Mouse (Mus musculus) testis, postnatal 10 days (tissue): ENCODE data around the gene Prmt7.

Source experiments
- DNase-seq: peaks from one replicate; pipeline ENCODE4 v3.0.0; 2021; ENCODE audit warnings: low spot score

The Prmt7 gene

DNA sequence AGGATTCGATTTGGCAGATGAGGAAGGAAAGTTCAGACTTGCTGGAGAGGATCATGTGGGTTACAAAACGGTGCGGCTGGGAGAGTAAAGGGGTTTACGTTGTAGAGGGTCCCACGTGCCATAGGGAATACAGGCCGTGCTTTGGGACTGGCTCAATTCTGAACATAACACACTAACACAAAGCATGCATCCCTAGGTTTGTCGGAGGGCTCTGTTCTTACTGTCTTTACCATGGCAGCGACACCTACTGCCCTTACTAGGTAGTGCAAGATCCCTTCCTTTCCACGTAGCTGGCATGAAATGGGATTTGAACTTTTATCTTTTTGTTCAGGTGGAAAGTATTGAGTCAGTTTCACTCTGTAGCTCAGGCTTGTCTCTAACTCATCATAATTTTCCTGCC lies 15.9 kb downstream of the Prmt7 start:
- DNase-seq, result peak; percentile 78

DNA sequence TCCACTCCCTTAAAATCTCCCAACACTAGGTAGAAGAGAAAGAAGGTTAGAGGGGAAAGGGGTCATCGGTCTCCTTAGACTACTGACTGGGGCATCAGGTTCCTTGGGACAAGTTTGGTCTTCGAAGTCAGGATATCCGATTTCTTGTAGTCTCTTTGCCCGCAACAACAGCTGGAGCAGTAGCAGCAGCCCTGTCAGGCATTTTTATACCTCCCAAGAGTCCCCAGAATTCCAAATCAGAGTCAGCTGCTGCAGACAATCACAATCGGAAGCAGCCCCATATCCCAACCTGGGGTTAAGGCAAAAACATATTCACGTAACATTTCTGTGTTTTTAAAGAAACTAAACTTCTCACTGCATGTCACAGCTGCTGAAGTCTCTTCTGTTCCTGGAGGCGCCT lies 20.8 kb downstream of the Prmt7 start:
- DNase-seq, result no peak

DNA sequence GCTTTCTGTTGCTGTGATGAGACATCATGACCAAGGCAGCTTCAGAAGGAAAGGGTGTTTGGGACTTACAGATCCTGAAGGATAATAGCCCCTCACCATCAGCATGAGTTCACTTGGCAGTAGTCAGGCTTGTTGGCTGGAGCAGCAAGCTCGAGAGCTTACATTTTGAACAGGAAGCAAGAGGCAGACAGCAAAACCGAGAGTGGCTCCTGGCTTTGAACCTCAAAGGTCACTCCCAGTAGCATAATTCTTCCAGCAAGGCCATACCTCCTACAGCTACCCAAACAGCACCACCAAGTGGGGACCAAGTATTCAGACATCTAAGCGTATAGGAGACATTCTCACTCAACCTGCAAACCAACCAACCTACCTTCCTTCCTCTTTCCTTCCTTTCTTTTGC lies 22.0 kb downstream of the Prmt7 start:
- no peak for DNase-seq

DNA sequence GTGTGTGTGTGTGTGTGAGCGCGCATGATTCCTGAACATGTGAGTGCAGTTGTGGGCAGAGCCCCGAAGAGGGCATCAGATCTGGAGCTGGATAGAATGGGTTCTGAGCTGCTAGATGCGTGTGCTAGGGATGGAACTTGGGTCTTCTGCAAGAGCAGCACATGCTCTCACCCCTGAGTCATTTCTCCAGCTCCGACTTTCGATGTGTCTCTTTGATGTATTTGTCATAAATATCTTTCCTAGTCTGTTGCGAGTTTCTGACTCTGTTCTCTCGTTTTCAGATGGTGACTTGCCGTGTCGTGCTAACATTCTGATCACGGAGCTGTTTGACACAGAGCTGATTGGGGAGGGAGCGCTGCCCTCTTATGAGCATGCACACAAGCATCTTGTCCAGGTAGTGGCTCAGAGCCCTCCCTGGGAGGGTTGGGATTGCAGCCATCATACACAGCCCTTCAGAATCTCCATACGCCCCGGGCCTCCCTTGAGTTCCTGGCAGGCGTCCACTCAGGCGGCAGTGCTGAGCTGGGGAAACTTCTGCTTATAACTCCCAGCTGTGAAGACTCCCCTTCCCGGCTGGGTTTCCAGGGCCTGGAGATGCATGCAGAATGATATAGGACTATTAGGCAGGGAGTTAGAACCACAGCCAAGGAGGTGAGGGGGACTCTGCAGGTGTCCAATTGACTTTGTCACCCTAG lies 24.0 kb downstream of the Prmt7 start:
- DNase-seq, result no peak

DNA sequence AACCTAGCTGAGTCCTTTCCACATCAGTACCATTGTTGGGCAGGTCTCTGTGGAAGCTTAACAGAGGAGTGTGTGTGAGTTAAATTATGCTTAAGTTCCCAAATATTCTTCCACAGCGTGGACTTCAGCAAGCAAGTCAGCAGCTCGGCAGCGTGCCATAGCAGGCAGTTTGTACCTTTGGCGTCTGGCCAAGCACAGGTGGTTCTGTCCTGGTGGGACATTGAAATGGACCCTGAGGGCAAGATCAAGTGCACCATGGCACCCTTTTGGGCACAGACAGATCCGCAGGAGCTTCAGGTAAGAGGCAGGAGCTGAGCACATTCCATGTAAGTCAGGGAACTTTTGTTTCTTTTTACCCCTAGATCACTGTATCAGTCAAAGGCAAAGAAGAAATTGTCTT lies 26.4 kb downstream of the Prmt7 start:
- DNase-seq, result no peak

DNA sequence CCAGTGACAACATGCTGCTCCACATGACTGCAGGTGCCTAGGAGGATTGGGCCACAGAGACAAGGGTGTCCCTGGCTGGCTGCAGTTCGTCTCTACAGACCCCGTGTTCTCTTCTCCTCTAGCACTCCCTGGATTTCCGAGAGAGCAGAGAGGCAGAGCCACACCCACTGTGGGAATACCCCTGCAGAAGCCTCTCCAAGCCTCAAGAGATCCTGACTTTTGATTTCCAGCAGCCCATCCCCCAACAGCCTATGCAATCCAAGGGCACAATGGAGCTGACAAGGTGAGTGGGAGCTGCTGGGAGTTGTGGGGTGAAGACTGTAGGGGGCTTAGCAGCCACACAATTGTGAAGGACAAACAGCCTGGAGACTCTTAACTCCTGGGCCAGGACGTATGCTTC lies 39.5 kb downstream of the Prmt7 start:
- DNase-seq, result no peak

DNA sequence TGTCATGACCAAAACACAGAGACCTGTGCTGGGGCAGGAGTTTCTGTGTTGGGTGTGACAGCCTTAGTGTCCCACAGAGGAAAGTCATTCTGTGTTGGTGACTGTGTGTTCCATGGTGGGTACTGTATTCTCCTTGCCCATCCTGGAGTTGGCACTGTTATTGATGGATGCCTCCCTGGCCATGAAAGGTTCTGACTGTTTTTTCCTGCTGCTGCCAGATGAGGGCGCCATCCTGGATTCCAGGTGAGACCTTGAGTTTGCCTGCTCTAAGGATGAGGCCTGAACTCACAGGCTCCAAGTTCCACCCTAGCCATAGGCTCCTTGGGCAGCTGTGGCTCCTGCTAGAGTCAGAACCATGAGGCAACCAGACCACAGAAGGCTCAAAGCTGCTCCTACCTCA lies 47.4 kb downstream of the Prmt7 start:
- peak; percentile 60 for DNase-seq

DNA sequence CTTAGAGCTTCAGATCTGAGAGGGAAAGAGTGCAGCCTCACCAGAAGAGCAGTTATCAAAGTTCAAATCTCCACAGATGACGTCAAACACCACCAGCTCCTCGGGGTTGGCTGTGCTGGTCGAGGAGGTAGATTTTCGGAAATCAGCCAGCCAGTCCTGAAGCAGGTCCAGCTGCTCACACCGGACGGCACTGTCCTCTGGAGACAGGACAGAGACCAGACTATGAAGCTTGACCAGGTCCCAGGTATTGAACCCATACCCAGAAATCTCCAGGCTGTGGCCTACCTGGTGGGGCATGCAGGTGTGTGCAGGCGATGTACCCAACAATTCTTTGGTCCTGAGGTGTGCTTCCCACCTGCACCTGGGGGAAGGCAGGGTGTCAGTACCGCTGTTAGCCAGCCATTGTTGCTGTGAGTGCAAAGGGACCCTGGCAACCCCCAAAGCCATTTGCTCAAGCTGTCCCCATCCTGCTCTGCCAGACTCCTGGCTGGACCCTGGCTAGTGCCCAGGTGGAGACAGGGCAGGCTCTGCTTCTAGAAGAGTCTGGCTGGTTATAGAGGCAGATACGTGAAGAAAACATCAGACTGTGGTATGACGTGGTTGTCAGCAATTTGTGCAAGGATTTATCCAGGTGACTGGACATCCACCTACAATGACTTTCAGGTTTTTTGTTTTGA lies 49.0 kb downstream of the Prmt7 start:
- peak; percentile 33 for DNase-seq

DNA sequence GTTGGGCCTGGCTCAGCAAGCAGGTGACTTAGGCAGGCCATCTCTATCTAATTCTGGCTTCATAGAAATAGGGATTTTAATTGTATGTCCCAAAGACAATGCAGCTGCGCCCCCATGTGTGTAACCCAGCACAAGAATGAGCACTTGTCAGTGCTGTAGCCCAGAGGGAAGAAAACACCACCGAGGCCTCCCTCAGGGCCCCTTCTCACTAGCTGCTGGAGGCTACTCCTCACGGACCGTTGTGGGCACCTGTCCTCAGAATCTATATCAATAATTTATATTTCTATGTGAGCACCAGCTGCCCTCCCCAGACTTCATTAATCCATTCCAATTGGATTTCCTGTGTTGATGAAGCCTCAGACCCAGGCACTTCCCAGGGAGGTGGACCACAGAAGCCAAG lies 50.2 kb downstream of the Prmt7 start:
- DNase-seq, result no peak

DNA sequence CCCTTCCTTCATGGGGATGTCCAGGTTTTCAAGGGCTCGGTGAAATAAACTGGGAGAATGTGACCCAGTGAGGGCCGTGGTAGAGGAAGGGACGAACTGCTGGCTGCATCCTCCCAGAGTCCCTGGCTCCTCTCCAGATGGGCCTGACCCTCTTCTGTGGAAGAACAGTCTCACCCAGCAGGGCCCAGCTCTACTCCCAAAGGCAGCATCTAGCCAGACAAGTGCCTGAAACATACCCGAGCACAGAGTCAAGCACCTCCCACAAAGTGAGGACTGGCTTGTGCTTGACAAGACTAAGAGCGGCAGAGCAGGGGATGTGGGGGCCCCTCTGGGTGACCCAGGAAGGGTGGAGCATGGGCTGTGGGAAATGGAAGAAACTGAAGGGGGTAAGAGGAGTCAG lies 51.6 kb downstream of the Prmt7 start:
- DNase-seq, result peak; percentile 66

DNA sequence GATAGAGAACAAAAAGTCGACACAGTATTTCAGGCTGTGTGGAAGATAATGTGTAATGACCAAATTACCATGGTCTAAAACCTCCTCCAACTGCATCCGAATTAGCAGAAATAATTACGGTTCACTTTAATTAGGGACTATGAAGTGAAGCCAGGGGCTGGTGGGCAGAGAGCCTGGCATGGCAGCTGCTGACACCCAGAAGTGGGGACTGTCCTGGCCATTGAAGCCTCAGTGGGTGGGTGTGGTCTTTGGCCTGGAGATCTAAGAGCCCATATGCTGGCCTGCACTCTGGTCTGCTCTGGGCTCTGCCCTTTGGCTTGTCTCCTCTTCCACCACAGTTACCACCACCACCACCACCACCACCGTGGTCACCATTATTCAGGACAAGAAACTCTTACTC lies 53.2 kb downstream of the Prmt7 start:
- DNase-seq, result no peak

DNA sequence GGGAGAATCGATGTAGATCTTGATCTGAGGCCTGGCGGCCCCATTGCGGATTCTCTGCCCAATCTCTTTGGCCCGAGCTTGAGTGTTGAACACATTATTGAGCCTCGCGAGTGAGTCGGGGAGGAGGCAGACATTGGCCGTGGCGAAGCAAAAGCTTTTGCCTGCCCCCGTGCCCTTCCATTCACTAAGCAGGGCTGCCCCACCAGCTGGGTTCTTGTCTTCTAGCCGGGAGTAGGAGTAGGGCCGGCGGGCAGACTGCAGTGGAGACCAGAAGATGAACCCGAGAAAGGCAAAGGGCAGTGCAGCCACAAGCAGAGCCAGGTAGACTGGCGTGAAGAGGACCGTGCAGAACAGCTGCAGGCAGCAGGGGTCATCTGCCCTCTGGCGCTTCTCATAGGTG lies 54.7 kb downstream of the Prmt7 start:
- DNase-seq, result no peak

DNA sequence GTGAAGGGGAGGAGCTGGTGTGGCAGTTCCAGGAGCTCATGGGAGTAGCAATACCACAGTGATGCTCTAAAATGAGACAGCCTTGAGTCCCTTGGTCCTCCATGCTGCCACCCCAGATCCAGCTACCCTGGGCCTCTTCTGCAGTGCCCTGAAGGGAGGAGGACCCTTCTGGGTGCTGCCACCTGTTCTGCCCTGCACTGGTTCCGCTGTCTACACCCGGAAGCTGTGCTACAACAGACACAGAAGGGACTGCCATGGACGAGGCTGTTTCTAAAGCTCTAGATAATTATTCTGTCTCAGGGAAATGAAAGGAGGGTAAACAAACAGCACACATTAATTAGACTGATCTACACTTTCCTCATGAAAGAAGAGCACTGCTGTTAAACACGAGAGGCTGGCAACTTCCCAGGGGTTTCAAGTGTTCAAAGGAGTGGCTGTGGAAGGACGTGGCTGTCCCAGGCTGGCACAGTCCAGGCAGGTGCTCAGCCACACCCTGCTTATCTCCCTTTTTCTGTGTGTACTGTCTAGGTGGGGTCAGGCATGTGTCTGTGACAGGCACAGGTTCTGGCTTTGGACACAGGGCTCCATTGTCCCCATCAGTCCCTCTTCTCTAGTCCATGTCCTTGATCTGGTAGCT lies 58.1 kb downstream of the Prmt7 start:
- DNase-seq, result no peak

DNA sequence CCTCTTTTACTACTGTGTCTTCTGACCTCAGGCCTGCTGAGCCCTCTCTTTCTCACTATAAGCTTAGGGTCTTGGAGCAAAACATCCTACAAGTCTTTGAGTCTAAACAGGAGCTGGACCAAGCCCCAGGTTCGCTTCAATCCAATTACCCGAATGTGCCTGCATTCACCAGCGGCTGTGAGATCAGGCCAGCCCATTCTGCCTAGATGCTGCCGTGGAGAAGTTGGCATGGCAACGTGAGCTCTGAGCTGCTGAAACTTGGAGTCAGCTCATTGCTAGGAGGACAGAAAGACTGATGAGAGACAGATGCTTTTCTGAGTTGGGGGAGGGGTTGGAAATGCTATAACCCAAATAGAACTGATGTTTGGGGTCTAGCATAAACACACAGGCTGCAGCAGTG lies 60.1 kb downstream of the Prmt7 start:
- no peak for DNase-seq

DNA sequence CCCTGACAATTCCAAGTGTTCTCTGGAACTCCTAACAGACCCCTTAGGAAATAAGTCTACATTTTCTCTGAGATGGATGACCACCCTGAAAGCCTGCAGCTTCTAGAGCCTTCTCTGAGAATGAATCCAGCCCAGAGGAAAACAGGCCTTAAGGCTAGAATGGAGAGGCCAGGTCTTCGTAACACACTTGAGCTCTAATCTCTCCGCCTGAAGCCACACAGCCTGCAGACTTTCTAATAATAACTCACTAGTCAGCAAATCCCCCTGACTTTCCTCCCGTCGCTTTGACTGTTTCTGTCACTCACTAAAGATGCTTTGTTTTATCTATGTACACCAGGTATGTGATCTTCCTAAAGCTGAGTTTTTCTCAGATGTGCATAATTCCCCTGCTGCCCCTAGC lies 60.6 kb downstream of the Prmt7 start:
- no peak for DNase-seq

DNA sequence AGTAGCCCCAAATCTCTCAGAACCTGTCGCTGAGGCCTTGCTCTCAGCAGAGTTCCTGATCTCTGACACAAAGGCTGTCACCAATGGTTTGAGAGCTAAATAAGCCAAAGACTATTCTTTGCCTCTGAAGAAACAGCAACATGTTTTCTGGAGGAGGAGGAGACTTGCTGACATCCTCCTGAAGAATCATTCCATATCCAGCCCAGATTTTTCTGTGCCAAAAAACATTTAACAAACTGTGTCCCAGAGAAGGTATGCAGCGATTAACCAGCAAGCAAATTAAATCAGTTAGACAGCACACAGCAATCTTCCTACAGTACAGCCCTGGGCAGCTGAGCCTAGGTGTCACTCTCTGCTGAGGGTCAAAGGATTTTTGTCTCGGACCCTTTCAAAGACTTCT lies 62.7 kb downstream of the Prmt7 start:
- DNase-seq, result no peak

DNA sequence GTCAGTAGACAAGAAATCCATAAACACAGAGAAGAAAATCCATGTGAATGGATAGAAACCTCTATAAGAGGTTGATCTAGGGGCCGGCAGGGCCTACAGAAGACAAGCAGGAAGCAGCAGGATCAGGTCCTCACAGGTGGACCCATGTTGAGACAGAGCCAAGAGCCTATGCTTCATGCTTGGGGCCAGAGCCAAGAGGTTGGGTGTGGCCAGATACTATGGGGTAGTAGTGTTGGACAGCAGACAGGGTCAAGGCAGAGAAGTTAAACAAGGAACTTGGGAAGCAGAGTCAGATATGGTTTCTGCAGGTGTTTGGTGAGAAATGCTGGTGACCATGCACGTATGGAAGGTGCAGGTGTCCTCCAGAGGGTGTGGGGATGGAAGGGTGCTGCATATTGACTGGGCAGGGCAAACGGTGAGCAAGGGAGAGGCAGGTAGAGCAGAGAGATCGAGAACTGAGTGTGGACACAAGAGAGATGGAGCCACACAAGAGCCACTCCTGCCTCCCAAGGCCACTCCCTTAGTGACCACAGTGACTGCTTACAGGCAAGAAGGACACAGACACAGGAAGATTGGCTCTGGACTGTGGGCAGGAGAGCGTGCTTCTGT lies 66.1 kb downstream of the Prmt7 start:
- no peak for DNase-seq

DNA sequence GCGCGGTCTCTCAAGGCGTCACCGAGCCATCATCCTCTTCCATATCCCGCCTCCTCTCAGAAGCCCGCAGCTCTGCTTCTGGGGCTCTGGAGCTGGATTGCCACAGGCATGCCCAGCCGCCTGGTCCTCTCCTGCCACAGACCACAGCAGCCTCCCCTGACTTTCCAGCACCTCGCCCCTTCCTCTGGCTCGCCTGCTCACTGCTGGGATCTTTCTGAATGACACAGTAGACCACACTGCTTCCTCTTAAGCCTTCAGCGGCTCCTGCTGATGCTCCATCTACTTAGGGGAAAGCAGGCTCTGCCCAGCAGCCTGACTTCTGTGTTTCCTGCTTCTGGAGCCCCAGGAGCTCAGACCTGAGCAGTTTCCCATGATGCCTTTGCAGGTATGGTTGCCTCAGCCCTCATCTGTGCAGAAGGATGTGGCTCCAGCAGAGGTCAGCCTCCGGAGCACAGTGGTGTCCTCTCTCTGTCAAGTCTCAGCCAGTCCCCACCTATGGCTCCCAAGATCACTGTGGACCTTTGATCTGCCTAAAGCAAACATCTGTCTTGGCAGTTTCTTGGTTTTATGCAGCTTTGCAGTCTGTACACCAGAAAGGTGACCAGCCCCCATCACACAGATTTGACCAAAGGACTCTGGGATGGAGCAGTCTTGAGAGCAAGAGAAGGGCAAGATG lies 67.8 kb downstream of the Prmt7 start:
- no peak for DNase-seq

DNA sequence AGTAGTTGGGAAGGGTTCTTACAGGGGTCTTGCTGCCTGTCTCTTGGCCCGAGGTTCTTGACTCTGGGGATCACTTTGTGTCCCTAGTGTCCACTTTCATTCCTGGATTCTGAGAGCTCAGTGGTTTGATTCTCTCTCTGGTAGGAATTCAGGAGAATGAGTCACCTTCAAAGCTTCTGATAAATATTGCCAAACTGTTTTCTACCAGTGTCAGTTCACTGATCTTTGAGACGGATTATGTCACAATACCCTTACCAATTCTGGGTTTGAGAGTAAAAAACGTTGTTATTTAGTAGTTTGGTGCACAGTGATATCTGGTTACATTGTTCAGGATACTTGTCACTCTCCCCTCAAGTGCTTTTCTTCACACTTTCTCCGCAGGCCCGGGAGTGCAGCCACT lies 69.4 kb downstream of the Prmt7 start:
- DNase-seq, result no peak

DNA sequence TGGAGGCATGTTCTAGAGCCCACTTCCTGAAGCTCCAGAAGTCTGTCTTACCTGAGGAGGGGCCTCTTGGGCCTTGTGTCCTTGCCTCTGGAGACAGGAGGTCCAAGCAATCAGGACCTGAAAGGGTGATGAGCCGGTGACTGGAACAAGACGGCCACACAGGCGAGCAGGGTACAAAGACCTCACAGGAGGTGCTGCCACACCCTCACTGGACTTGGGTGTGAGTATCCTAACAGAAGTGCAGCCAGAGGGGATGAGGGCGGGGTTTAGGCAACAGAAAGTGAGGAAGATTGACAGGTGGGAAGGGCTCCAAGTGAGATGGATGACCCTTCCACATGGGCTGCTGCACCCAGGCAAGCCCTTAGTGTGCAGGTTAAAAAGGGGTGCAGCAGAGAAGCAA lies 70.1 kb downstream of the Prmt7 start:
- no peak for DNase-seq

DNA sequence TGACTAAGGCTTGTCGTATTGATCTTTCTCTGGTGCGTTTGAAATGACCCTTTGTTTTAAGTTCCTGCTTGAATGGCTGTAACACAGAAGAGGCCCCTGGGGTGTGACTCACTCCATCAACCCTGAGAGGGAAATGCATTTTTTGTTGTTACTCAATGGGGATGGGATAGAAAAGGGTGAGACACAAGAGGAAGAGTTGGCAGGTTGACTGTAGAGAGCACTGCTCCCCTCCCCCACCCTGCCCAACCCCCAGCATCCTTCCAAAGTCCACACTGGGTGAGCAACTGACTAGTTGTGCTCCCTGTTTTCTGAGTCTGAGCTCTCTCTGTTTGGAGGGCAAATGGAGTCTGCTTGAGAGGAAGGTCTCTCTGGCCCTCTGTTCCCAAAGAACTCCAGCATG lies 76.7 kb downstream of the Prmt7 start:
- DNase-seq, result no peak

DNA sequence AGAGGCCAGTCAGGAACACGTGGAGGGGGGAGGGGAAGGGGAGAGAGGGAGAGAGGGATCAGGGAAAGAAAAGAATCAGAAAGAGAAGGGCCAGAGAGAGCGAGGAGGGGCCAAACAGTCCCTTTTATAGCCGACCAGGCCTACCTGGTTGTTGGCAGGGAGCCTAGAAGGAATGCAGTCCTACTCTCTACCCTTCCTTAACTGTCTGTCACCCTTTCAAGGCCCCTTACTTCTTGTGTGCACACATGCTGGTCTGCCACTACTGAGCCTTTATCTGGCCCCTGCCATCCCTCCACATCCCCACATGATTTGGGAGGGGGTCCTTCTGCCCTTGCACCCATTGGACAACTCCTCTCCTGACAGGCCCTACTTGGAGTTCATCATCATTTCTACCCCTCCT lies 78.0 kb downstream of the Prmt7 start:
- no peak for DNase-seq

DNA sequence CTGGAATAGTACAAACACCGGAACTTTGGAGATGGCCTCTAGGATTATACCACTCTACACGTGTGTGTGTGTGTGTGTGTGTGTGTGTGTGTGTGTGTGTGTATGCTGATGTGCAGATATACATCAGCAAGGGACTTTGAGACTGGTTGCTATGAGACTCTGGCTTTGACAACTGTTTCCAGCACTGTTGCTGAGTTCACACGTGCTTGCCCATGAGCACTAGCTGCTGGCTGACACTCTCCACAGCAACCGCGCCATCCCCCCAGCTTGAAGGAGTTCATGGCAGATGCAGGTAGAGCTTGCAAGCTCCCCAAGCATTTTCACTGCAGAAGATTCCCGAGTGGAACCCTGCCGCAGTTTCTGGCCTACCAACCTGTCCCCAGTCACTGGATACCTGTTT lies 78.7 kb downstream of the Prmt7 start:
- no peak for DNase-seq
